Mouse (Mus musculus): ENCODE results near the gene Schip1.
A peak's percentile ranks its signal among the peaks of the same experiment; 100 is the strongest.

Schip1 gene

DNA sequence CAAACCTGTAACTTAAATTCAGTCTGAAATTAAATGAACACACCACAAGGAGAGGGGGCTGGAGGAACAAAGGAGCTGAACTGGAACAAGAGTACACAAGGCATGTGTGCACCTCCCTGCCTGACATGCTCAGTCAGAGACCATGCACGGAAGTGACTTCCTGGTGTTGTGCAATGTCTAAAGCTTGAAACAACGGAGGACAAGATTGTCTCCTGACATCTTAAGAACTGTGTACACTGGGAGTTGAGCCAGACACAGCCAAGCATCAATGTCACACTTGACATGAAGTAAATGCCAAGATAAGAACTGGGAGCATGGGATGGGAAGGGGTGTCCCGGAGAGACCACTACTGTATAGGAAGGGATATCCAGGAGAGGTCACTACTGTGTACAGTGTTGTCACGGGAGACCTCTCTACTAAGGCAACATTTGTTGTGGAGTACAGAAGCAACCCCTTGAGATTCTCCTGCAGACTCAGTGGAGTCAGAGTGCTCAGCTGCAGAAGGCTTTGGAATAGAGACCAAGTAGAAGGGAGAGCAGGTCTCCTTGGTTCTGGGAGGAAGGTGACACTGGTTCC lies 490.6 kb downstream of the Schip1 start:
- no peak for DNase-seq (ENCODE audit: low spot score in 2 of 2)

GRCm38 (mm10) chr3:68556891-68557290 lies 492.3 kb downstream of the Schip1 start:
- no peak for DNase-seq (ENCODE audit: low spot score in 2 of 2)

DNA sequence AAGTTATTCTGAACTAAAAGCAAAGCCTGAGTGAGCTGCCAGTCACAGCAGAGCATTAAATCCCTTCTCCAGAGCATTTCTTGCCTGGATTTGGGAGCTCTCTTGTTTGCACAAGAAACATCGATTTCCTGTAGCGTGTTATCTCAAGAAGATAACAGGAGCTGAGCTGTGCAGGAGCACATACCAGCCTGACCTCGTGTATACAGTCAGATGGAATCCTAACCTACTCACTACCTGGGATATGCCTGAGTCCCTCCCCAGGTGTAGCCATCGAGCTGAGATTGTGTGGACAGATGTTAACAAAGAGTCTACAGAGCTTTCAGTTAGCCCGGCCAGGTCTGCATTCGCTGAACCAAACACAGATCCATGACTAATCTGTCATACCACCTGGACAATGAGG lies 494.1 kb downstream of the Schip1 start:
- no peak for DNase-seq (ENCODE audit: low spot score in 2 of 2)

GRCm38 (mm10) chr3:68560057-68560456 lies 495.5 kb downstream of the Schip1 start:
- DNase-seq (ENCODE audit: low spot score in 2 of 2) = no peak

DNA sequence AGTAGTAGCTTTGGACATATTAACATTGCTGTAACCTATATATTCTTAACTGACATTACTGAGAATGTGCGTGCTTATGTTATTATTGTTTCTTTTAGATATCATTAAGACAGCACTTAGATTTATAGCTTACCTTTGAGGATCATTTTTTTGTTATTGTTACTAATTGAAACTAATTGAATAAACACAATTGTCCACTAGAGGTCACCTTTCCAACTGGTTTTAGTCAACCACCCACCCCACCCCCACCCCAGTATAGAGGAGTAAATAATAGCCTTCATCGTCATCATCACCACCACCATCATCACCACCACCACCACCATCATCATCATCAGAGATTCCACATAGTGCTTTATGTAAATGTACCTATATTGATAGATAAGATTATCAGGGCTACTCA lies 498.2 kb downstream of the Schip1 start:
- DNase-seq (ENCODE audit: low spot score in 2 of 2) = no peak

DNA sequence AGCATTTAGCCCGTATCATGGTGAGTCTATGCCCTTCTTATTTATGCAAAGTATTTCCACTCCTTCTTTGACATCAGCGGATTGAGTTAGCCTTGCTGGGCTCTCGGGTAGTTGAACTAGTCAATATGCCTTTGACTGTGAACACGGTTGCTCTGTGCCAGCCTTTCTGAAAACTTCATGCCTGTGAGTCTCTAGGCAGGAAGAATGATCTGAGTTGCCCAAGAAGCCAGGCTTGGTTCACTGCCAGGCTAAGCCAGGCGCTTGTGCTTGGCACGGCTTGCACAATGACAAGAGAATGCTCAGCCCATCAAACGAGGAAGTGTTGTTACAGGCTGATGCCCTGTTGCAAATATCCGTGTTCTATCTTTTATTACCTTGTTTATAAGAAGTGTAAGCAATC lies 499.3 kb downstream of the Schip1 start:
- DNase-seq (ENCODE audit: low spot score in 2 of 2) = no peak

- no peak for DNase-seq (ENCODE audit: low spot score in 2 of 2)
These were observed 500.5 kb downstream of the Schip1 start for GRCm38 (mm10) chr3:68564978-68565674.

DNA sequence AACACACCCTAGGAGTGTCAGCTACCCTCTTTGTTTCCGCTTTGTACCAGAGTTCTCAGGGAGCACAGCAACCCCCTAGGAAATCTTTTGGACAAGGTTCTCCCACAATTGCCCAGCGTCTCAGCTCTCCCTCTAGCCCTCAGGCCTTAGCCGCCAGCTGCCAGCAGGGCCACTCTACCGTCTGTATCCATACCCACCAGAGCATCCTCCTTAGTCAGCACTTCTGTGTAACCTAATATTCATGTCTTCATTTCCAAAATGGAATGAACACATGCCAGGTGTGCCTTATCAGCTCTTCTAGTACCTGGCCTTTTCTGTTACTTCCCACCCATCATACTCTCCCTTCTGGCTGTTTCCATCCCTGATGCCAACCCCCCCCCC lies 501.1 kb downstream of the Schip1 start:
- no peak for DNase-seq (ENCODE audit: low spot score in 2 of 2)

DNA sequence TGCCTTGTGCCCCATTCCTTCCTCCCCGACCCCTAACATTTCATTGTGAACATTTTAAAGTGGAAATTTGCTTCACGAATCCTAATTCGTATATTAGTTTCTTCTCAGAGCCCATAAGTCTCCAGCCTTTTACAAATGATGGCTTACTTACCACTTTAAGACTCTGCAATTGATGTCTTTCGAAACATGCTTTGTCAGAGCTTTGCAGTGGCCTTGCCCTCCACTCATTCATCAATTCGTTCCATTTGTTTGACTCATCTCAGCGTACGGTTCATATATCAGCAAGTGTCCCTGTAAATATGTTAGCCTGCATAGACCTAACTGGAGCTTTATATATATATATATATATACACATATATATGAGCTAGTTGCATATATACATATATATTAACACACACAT lies 503.0 kb downstream of the Schip1 start:
- DNase-seq (ENCODE audit: low spot score in 2 of 2) = no peak

DNA sequence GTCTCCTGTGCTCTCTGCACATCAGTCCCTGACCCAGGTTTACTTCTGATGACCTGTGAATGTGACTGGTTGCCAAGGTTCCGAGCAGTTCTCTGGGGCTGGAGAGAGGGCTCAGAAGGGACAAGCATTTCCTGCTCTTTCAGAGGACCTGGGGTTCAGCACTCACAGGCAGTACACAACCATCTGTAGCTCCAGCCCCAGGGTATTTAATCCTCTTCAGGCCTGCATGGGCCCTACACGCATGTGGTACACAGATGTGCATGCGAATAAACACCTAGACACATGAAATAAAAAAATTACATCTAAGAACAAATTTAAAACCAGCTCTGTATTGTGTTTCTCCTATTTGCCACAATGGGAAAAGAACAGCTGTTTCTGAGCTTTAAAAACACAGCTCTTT lies 503.5 kb downstream of the Schip1 start:
- no peak for DNase-seq (ENCODE audit: low spot score in 2 of 2)

DNA sequence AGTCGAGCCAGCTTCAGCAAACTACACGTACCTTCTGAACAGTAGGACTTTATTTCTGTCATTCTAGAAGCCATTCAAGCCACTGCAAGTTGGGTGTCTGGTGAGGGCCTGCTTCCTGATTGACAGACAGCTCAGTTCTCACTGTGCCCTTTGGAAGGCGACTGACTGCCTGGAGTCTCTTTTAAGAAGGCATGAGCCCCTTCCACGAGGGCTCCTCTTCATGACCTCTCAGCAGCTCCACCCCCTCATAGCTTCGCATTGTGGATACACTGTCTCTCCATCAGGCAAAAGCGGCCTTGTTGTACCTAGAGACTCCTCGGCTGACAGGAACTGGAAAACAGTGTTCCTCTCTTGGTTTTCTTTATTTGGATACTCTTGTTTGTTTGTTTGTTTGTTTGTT lies 504.1 kb downstream of the Schip1 start:
- no peak for DNase-seq (ENCODE audit: low spot score in 2 of 2)

GRCm38 (mm10) chr3:68570319-68570718 lies 505.7 kb downstream of the Schip1 start:
- no peak for DNase-seq (ENCODE audit: low spot score in 2 of 2)

- peak; percentile 82 to 87 for DNase-seq (ENCODE audit: low spot score in 2 of 2)
These were observed 507.9 kb downstream of the Schip1 start for GRCm38 (mm10) chr3:68572249-68573225.

DNA sequence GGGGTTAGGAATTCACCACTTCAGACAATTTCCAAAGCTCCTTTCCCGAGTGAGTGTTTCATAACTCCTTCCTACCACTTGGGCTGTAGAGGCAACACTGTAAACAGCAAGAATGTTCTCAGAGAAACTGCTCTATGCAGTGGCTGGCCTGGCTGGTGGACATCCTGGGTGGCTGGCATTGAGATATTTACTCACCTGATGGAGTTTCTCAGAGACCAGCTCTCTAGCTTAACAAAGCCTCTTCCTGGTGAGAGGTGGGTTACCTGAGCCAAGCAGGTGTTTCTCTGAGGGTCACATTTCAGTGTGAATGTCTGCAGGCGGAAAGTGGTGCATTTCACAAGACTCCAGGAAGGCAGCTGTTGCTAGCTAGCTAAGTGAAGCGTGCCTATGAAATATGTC lies 508.6 kb downstream of the Schip1 start:
- no peak for DNase-seq (ENCODE audit: low spot score in 2 of 2)

- no peak for DNase-seq (ENCODE audit: low spot score in 2 of 2)
These were observed 509.5 kb downstream of the Schip1 start for GRCm38 (mm10) chr3:68574097-68574496.

DNA sequence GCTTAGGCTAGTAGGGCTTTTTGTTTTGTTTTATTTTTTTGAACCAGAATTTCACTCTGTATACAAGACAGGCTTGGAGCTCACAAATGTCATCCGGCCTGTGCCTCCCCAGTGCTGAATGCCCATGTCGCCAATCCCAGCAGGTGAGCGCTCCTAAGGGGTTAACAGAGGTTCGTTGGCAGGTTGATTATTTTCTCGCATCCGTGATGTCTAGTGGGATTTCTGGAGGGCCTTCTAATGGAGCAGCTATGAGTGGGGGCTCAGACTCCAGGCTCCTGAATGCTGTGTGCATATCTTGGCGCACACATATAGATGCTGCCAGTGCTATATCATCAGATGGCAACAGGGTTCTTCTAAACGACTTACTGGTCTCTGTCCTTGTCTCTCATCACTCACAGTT lies 510.0 kb downstream of the Schip1 start:
- no peak for DNase-seq (ENCODE audit: low spot score in 2 of 2)

DNA sequence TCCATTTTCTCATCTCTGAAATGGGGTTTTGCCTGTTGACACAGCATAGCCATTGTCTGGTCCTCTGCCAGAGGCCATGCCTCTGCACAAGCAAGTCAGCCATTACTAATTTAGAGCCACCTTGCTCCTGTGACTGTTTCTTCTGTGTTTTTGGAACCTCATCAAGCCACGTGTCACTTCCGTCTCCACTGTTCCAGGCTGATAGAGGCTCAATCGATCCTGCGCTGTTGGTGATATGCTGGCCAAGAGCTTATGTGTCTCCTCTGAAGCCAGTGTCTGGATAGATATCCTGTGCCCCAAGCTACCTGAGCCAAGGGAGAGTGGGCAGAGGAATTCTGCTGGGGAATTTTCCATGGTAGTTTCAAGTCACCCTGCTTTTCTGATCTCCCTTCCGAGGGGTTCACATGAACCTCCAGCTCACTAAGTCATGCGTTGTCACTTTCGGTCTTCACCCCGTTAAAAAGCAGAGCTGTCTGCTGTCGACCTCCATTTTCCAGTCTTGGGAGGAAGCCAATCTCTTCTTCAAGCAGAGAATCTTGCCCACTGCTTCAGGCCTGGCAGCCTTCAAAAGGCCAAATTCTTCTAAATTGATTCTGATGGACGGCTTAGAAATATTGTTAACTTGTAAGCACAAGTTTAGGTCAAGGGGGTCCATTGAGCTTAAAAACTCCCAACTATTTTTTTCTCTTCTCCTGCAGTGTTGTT lies 511.2 kb downstream of the Schip1 start:
- DNase-seq (ENCODE audit: low spot score in 2 of 2) = no peak

DNA sequence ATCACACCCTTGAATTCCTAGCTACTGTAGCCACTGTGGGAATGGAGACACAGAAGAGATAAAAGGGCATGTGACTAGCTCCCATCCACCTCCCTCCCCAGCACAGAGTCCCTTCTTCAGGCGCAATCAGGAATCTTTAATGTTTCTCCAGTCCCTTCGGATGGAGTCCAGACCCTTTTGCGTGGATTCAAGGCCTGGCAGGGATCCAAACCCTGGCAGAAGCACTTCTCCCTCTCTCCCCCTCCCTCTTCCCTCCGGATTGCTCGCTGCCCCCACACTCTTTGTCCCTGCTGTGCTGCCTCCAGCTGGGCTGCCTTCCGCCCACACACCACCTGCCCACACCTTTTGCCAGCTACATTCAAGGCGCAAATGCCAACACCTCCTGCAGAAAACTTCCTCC lies 511.8 kb downstream of the Schip1 start:
- peak; percentile 78 to 81 for DNase-seq (ENCODE audit: low spot score in 2 of 2)

DNA sequence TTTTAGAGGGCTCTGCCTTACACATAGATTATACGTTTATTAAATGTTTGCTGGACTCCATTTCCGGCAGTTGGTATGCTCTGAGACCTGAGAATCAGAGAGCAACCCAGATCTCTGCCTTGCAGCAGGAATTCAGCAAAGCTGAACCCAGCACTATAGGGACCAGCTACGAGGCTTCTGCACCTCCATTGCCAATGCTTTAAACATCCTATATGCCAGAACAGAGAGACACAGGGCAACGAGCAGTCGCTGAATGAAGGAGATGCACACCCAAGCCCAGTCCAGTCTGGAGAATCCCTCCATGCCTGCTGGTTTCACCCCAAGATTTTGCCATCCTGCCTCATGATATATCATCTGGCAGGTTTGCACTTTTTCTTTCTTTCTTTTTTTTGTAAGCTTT lies 512.3 kb downstream of the Schip1 start:
- DNase-seq (ENCODE audit: low spot score in 2 of 2) = no peak

- no peak for DNase-seq (ENCODE audit: low spot score in 2 of 2)
These were observed 517.0 kb downstream of the Schip1 start for GRCm38 (mm10) chr3:68581591-68581990.

DNA sequence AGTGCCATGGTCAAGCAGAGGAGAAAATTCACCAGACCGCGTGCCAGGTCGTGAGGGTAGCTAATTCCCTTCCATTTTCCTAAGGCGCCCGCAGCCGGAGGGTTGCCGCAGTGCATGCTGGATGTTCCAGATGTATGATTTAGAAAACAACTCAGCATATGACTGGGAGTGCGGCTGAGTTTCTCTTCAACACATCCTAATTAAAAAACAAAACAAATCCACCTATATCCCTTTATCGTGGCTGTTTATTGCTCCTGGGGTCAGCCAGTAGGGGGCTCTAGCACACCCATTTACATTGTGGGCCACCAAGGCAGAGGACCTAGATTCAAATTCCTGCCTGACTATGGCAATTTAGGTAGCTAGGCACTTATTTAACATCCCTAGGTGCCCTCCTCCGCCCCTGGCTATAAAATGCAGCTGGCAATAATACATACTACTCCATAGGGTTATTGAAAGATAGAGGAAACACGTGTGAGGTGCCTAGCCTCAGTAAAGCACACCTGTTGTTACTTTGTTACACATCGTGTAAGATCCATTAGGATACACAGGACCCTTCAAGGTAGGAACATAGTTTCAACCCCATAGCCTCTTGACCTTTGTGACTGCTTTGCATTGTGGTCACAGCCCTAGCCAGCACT lies 517.6 kb downstream of the Schip1 start:
- DNase-seq (ENCODE audit: low spot score in 2 of 2) = no peak

Data from frontal cortex, postnatal 10 days (tissue).